Mouse (Mus musculus) left cerebral cortex, adult 2 months (tissue): ENCODE measurements around the gene Olfr1134. TPM values are rescaled to one million over a fixed set of nuclear protein-coding genes. Genes with fewer than 3 reads are reported as not detected.
"Not testable (repeated sequence)": the region's sequence is repeated elsewhere in the genome, so short reads cannot be mapped to it uniquely, and the experiment has no call there.

Source experiments
- DNase-seq, 2 experiments: peaks; one replicate each; pipeline ENCODE4 v3.0.0; 2021 to 2022; ENCODE audit warnings: low spot score in 2 of 2, mixed read lengths in 1 of 2; ENCODE audit errors: extremely low spot score in 1 of 2
- H3K27ac ChIP-seq: fragments of 200-600 bp; 2 replicates; pipeline ENCODE4 v1.8.1; 2022
- H3K4me3 ChIP-seq: fragments of 200-600 bp; 2 replicates; pipeline ENCODE4 v1.8.1; 2022
- CTCF ChIP-seq: fragments of 200-600 bp; IDR thresholded peaks from 2 replicates; pipeline ENCODE4 v1.8.1; 2022; ENCODE audit warnings: antibody characterized with exemption, mild to moderate bottlenecking, moderate library complexity
- intact Hi-C: fragments of 180-260 bp; cut with DNase I; formaldehyde crosslinking; loops from one replicate; pipeline ENCODE4 v1.15.1; 2025
- long read RNA-seq, 2 experiments: library from polyadenylated mRNA; stranded (forward); transcript quantifications; one replicate each; pipeline ENCODE4 v2.0.0; 2021; ENCODE audit warnings: borderline mapping rate in 2 of 2
- total RNA-seq, 2 experiments: library from RNA; stranded (reverse); gene quantifications; 2 replicates each; pipeline ENCODE4 v1.2.3; 2021

Gene Olfr1134
- total RNA-seq, result not detected
- long read RNA-seq, experiment 1, result 0 reads
- long read RNA-seq, experiment 2, result 0 reads

DNA sequence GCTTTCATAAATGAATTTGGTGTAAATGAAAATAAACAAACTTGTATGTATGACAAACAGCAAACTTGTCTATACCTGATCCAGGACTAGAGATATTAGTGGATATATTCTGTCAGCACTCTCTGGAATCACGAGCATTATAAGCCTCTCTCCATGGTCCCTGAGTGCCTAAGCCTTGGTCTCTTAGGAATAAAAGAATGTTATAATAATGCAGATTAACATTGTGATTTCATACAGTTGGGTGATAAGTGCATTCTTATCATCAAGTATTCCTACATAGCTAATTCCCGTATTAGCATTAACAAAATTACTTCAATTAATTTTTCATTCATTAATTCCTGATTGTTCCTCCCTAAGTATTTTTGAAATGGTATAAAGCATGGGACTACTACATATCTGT lies at the start of gene Olfr1134:
Olfr1134 (minus strand) TSS at position 101 of the 400 bp plus-strand sequence.
- Histone ChIP-seq H3K27ac (no peak within 1 kb of the TSS), H3K4me3 (no peak within 1 kb of the TSS)
- intact Hi-C loops, result no loop called here
- DNase-seq, result no peak
- TF ChIP-seq CTCF, result no peak

DNA sequence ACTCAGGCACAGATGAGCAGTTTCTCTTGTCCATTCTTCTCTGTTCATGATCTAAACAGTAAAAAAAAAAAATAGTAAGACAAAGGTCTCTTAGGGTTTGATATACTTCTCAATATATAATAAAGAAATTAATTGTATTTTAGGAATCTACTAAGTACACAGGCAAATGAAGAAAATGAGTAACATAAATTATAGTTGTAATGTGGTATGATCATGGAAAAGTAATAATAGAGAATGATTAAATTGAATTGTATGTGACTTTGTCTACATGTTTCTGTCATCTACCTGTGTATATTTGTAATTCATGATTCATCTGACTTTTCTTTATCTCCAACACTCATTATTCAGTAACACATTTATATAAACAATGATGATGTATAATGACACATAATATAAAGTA lies 35.6 kb upstream of the Olfr1134 start, which contains the start of gene Olfr1136:
Olfr1136 (minus strand) TSS at position 101 of the 400 bp plus-strand sequence.
- DNase-seq, result no peak
- intact Hi-C loops, result no loop called here
- no peak for TF ChIP-seq CTCF
- H3K4me3 ChIP-seq, result no peak within 1 kb of the TSS
- H3K27ac ChIP-seq, result no peak within 1 kb of the TSS

DNA sequence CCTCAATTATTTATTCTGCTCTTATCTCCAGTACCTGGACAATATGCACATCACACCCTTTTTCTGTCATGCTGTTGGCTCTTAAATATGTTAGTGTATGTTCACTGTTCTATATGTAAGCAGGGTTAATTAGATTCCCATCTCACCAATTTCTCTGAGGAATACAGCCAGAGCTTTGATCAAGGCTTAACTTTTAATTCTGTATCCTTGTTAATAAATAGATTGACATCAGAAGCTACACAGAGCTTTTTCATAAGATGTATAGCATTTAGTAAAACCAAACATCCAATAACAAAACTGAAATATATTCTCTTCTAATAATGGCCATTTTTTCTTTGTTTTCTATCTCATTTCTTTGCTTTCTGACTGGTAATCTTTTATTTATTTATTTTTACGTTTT lies 15.3 kb upstream of the Olfr1134 start, which contains the start of gene Olfr1135:
Olfr1135 (minus strand) TSS at position 101 of the 400 bp plus-strand sequence.
- Histone ChIP-seq H3K27ac (no peak within 1 kb of the TSS), H3K4me3 (no peak within 1 kb of the TSS)
- intact Hi-C loops, result no loop called here
- DNase-seq, result no peak
- no peak for TF ChIP-seq CTCF

DNA sequence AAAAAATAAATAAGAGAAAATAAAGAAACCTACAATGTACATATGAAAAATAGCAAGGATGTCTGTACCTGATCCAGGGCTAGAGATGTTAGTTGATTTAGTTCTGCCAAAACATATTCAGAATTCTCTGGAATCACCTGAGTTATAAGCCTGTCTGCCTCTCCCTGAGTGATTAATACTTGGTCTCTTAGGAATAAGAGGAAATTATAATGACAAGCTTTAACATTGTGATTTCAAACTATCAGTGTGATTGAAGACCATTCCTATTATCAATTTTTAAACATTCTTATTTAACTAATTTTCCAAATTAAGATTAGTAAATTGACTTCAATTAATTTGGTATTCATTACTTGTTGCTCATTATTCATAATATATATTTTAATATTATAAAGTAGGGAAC lies 11.0 kb downstream of the Olfr1134 start, which contains the start of gene Olfr1133:
Olfr1133 (minus strand) TSS at position 101 of the 400 bp plus-strand sequence.
- no peak for TF ChIP-seq CTCF

DNA sequence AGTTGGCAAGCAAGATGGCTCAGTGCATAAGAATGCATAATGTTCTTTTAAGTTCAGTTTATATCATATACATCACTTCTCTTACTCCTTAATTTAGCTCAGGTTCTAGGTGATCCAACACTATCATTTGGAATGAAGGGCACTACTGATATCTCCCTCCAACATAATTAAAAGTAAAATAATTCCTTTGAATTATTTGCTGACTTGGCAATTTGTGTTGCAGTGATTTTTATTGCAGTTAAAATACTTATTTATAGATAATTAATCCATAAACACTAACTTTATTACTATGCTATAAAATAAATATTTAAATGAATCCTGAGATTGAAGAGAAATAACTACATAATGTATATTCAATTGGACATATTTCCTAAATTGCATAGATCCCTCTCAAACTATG lies 15.8 kb downstream of the Olfr1134 start:
- no peak for TF ChIP-seq CTCF
- no peak for DNase-seq
- intact Hi-C loops, result no loop called here

More for the DNA sequence above, 11.0 kb downstream of the Olfr1134 start, which contains the start of gene Olfr1133:
- H3K27ac ChIP-seq, result no peak within 1 kb of the TSS
- DNase-seq, result no peak
- intact Hi-C loops, result no loop called here
- H3K4me3 ChIP-seq, result no peak within 1 kb of the TSS

DNA sequence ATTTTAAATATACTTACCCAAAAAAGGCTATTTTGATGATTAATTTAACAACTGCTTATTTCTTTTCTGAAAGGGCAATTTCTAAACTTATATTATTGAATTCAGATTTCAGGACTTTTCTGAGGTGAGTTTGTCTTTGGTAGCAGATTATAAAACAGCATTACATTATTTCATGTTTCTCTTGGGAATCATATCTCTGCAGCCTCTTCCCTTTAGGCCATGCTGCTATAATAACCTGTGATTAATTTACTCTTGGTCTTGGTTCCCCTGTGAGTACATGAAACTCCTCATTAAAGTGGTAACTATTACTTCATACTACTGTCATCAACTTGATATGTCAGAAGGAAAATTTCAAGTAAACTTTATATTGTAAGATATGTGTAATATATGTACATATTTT lies 20.8 kb downstream of the Olfr1134 start, which contains the start of gene Olfr1132:
Olfr1132 (minus strand) TSS at position 101 of the 400 bp plus-strand sequence.
- no peak within 1 kb of the TSS for H3K4me3 ChIP-seq
- intact Hi-C loops, result no loop called here
- no peak within 1 kb of the TSS for H3K27ac ChIP-seq
- DNase-seq, result no peak
- TF ChIP-seq CTCF, result no peak

More for the DNA sequence above, 15.8 kb downstream of the Olfr1134 start:
- H3K4me3 ChIP-seq, result no peak overlapping the region
- no peak overlapping the region for H3K27ac ChIP-seq

DNA sequence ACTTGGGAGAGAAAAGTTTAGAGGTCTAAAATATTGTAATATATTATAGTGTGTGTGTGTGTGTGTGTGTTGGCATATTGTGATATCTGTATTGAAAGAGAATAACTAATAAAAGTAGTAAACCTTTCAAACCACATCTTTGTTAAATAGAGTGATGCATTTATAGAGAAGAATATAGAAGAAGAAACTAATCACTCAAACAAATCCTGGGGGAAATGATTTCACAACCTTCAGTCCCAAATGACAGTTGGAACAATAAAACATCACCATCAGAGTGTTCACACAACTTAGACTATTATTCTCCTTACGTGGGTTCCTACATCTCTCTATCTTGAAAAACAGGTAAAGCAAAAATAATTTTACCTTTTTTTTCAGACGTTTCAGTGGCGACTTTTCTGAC lies 31.5 kb downstream of the Olfr1134 start, which contains the start of gene Olfr1131:
Olfr1131 (plus strand) TSS at position 301 of the 400 bp plus-strand sequence.
- no peak for DNase-seq
- intact Hi-C loops, result no loop called here

DNA sequence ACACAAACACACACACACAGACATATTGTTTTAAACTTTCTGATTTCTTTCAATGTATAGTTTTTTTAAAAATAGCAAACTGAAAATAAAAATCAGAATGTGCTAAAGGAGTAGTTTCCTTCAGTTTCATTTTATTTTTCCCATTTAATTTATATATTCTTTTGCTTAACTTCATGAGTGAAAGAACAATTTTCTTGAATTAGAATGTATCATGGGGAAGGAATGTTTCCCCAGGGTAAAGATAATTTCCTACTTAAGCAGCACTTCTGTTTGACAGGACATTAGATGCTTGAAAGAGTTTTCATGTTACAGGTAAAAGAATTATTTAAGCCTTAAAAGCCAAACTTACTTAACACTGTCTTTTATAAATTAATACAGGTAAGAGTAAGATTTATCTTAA lies 52.3 kb downstream of the Olfr1134 start, which contains the start of gene Olfr1130:
Olfr1130 (plus strand) TSS at position 301 of the 400 bp plus-strand sequence.
- DNase-seq, H3K27ac ChIP-seq, intact Hi-C loops, H3K4me3 ChIP-seq: not testable (repeated sequence)

More for the DNA sequence above, 31.5 kb downstream of the Olfr1134 start, which contains the start of gene Olfr1131:
- TF ChIP-seq CTCF, result no peak
- no peak within 1 kb of the TSS for H3K27ac ChIP-seq
- H3K4me3 ChIP-seq, result no peak within 1 kb of the TSS

Other genes with a start within 250 kb of the Olfr1134 start
- not detected for gene Olfr1123, start 241.8 kb downstream of the Olfr1134 start, total RNA-seq
- gene Olfr1124, start 228.2 kb downstream of the Olfr1134 start, total RNA-seq, result not detected
- not detected for gene Olfr1126, start 204.5 kb downstream of the Olfr1134 start, total RNA-seq
- gene Pramel7, start 161.4 kb downstream of the Olfr1134 start, total RNA-seq, result not detected
- gene Pramel6, start 151.9 kb downstream of the Olfr1134 start, total RNA-seq, result not detected
- gene Olfr153, start 126.7 kb downstream of the Olfr1134 start, total RNA-seq, result under 1 TPM in 1 of 2 experiments, not detected in 1; 0.37 TPM
- gene Olfr1128, start 112.9 kb downstream of the Olfr1134 start, total RNA-seq, result not detected
- not detected for gene Olfr1129, start 84.6 kb downstream of the Olfr1134 start, total RNA-seq
- gene Olfr1130, start 52.2 kb downstream of the Olfr1134 start, total RNA-seq, result not detected
- not detected for gene Olfr1131, start 31.4 kb downstream of the Olfr1134 start, total RNA-seq
- gene Olfr1132, start 20.9 kb downstream of the Olfr1134 start, total RNA-seq, result not detected
- not detected for gene Olfr1133, start 11.1 kb downstream of the Olfr1134 start, total RNA-seq
- not detected for gene Olfr1135, start 15.2 kb upstream of the Olfr1134 start, total RNA-seq
- gene Olfr1136, start 35.5 kb upstream of the Olfr1134 start, total RNA-seq, result not detected
- gene Olfr1137, start 54.7 kb upstream of the Olfr1134 start, total RNA-seq, result not detected
- gene Olfr1138, start 81.5 kb upstream of the Olfr1134 start, total RNA-seq, result not detected
- not detected for gene Olfr1140, start 85.3 kb upstream of the Olfr1134 start, total RNA-seq
- gene Olfr1141, start 95.5 kb upstream of the Olfr1134 start, total RNA-seq, result not detected
- gene Olfr152, start 121.0 kb upstream of the Olfr1134 start, total RNA-seq, result not detected
- gene Olfr1143, start 142.1 kb upstream of the Olfr1134 start, total RNA-seq, result not detected
- gene Olfr1145, start 151.4 kb upstream of the Olfr1134 start, total RNA-seq, result not detected
- gene Olfr1148, start 172.1 kb upstream of the Olfr1134 start, total RNA-seq, result not detected
- gene Olfr1150-ps1, start 185.5 kb upstream of the Olfr1134 start, total RNA-seq, result not detected
- gene Olfr1151, start 197.4 kb upstream of the Olfr1134 start, total RNA-seq, result not detected
- not detected for gene Olfr1152, start 208.0 kb upstream of the Olfr1134 start, total RNA-seq
- not detected for gene Olfr1153, start 236.5 kb upstream of the Olfr1134 start, total RNA-seq
- not detected for gene Olfr1154, start 246.7 kb upstream of the Olfr1134 start, total RNA-seq